Mouse (Mus musculus): ENCODE data around the gene Rheb. TPM values are rescaled to one million over a fixed set of nuclear protein-coding genes. Genes with fewer than 3 reads are reported as not detected.

Gene Rheb
- polyA plus RNA-seq, 1 experiment from 2014 or later: 252 TPM

- peaks cover 20% of the 10 kb centered on the region for H3K36me3 ChIP-seq (ENCODE audit: insufficient read depth, low read length)
These were observed 40.4 kb downstream of the Rheb start for GRCm38 (mm10) chr5:24801841-24802624.

GRCm38 (mm10) chr5:24800416-24800815 is 42.0 kb downstream of the Rheb start:
- Histone ChIP-seq H3K36me3 (ENCODE audit: insufficient read depth, low read length) (peaks cover 8% of the 10 kb centered on the region), H3K9me3 (replicated peaks; ENCODE audit: low read length) (no peaks in the 10 kb centered on the region), H3K4me3 (replicated peaks; ENCODE audit: low read depth, low read length) (no peak overlapping the region), H3K9ac (ENCODE audit: low read depth, low read length) (no peak overlapping the region), H3K27ac (no peak overlapping the region), H3K4me1 (replicated peaks; ENCODE audit: insufficient read depth, low read length) (no peaks in the 10 kb centered on the region), H3K27me3 (ENCODE audit: insufficient read depth, low read length) (no peaks in the 10 kb centered on the region), H3K4me2 (ENCODE audit: low read length) (no peak overlapping the region)
- DNase-seq (ENCODE audit: low spot score) (peak; percentile 36), ATAC-seq (replicated peaks; ENCODE audit: low FRiP score, low read depth) (no peak)
- peak; percentile 68 for TF ChIP-seq CTCF (IDR thresholded peaks at IDR 0.05; ENCODE audit: low read depth)

More at GRCm38 (mm10) chr5:24801841-24802624, 40.4 kb downstream of the Rheb start:
- no peak for ATAC-seq (replicated peaks; ENCODE audit: low FRiP score, low read depth)
- Histone ChIP-seq H3K9ac (ENCODE audit: low read depth, low read length) (no peak overlapping the region), H3K27me3 (ENCODE audit: insufficient read depth, low read length) (no peaks in the 10 kb centered on the region), H3K4me2 (ENCODE audit: low read length) (no peak overlapping the region), H3K9me3 (replicated peaks; ENCODE audit: low read length) (no peaks in the 10 kb centered on the region), H3K4me3 (replicated peaks; ENCODE audit: low read depth, low read length) (no peak overlapping the region), H3K27ac (no peak overlapping the region), H3K4me1 (replicated peaks; ENCODE audit: insufficient read depth, low read length) (no peaks in the 10 kb centered on the region)
- 38% methylated on average over 6 of the region's 6 CpGs for WGBS
- no peak for DNase-seq (ENCODE audit: low spot score)
- TF ChIP-seq CTCF (IDR thresholded peaks at IDR 0.05; ENCODE audit: low read depth): no peak

GRCm38 (mm10) chr5:24798639-24799038 is 43.8 kb downstream of the Rheb start:
- no peak for TF ChIP-seq CTCF (IDR thresholded peaks at IDR 0.05; ENCODE audit: low read depth)
- no peak for ATAC-seq (replicated peaks; ENCODE audit: low FRiP score, low read depth)
- WGBS: 52% methylated on average over 10 of the region's 10 CpGs

DNA sequence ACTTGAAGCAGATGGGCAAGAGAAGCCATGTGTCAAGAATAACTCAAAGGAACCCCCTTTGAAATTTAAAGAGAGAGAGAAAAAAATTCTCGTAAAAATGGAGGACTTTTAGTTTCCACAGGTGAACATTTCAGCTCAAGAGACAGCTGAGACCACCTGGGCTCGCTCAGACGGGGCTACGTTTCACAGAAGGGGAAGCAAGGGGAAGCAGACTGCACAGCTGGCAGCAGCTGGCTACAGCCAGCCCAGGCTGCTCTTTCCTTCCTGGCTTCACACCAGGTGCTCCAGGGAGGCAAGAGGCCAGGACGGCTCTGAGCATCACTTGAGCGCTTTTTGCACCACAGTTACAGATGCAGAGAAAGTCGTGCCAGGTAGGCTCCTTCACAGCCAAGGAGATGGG is 44.6 kb downstream of the Rheb start:
- Histone ChIP-seq H3K36me3 (ENCODE audit: insufficient read depth, low read length) (no peaks in the 10 kb centered on the region), H3K9ac (ENCODE audit: low read depth, low read length) (no peak overlapping the region), H3K4me3 (replicated peaks; ENCODE audit: low read depth, low read length) (no peak overlapping the region), H3K4me2 (ENCODE audit: low read length) (no peak overlapping the region), H3K27me3 (ENCODE audit: insufficient read depth, low read length) (no peaks in the 10 kb centered on the region), H3K4me1 (replicated peaks; ENCODE audit: insufficient read depth, low read length) (no peaks in the 10 kb centered on the region), H3K9me3 (replicated peaks; ENCODE audit: low read length) (no peaks in the 10 kb centered on the region), H3K27ac (no peak overlapping the region)
- DNase-seq (ENCODE audit: low spot score) (no peak), ATAC-seq (replicated peaks; ENCODE audit: low FRiP score, low read depth) (no peak)
- 35% methylated on average over 7 of the region's 7 CpGs for WGBS
- no peak for TF ChIP-seq CTCF (IDR thresholded peaks at IDR 0.05; ENCODE audit: low read depth)

More at GRCm38 (mm10) chr5:24798639-24799038, 43.8 kb downstream of the Rheb start:
- H3K4me1 ChIP-seq (replicated peaks; ENCODE audit: insufficient read depth, low read length): no peaks in the 10 kb centered on the region
- no peak for DNase-seq (ENCODE audit: low spot score)
- no peaks in the 10 kb centered on the region for H3K9me3 ChIP-seq (replicated peaks; ENCODE audit: low read length)
- no peak overlapping the region for H3K9ac ChIP-seq (ENCODE audit: low read depth, low read length)
- no peaks in the 10 kb centered on the region for H3K27me3 ChIP-seq (ENCODE audit: insufficient read depth, low read length)
- H3K4me2 ChIP-seq (ENCODE audit: low read length): no peak overlapping the region
- no peaks in the 10 kb centered on the region; the same call in 1 of the 2 replicates for H3K36me3 ChIP-seq (ENCODE audit: insufficient read depth, low read length)
- no peak overlapping the region for H3K4me3 ChIP-seq (replicated peaks; ENCODE audit: low read depth, low read length)
- H3K27ac ChIP-seq: no peak overlapping the region

DNA sequence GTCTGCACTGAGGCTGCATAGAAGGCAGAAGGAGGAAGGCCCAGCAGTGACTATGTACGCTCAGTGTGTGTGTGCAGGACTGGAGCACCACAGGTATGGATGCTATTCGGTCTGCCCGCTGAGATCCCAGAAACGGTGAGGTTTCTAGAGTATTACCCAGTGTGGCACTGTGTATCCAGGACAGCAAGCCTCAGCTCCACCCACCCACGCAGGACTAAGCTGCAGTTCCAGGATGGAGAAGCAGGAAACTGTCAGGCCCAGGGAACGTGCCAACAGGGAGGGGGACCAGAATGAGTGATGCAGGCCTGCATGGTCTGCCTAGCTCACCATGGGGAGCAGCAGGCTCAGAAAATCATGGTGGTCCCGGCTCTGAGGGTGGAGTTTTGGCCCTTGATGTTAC is 49.5 kb downstream of the Rheb start:
- no peak overlapping the region for H3K9ac ChIP-seq (ENCODE audit: low read depth, low read length)
- TF ChIP-seq CTCF (IDR thresholded peaks at IDR 0.05; ENCODE audit: low read depth): no peak
- no peak overlapping the region for H3K27ac ChIP-seq
- no peaks in the 10 kb centered on the region for H3K9me3 ChIP-seq (replicated peaks; ENCODE audit: low read length)
- H3K4me1 ChIP-seq (replicated peaks; ENCODE audit: insufficient read depth, low read length): no peaks in the 10 kb centered on the region
- ATAC-seq (replicated peaks; ENCODE audit: low FRiP score, low read depth) (no peak), DNase-seq (ENCODE audit: low spot score) (no peak)
- no peak overlapping the region for H3K4me2 ChIP-seq (ENCODE audit: low read length)
- no peak overlapping the region for H3K4me3 ChIP-seq (replicated peaks; ENCODE audit: low read depth, low read length)
- no peaks in the 10 kb centered on the region for H3K36me3 ChIP-seq (ENCODE audit: insufficient read depth, low read length)
- WGBS: 65% methylated on average over 7 of the region's 7 CpGs
- no peaks in the 10 kb centered on the region for H3K27me3 ChIP-seq (ENCODE audit: insufficient read depth, low read length)

DNA sequence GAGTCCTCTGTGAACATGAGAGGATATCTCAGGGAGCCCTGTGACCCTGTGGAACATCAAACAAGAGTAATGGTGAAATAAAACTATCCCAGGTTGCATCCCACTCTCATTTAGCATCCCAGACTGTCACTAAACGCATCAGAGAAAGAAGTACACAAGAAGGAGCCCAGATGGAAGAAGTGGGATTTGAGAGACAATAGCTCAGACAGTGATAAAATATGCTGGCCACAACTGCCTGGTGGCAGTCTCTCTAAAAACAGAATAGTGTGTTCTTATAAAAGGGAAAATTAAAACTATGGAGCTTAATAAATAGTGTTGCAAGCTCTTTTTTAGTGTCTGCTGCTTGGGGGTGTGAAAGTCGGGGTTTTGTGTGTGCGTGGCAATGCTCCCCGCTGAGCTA is 59.5 kb downstream of the Rheb start:
- no peak overlapping the region for H3K4me3 ChIP-seq (replicated peaks; ENCODE audit: low read depth, low read length)
- no peaks in the 10 kb centered on the region for H3K36me3 ChIP-seq (ENCODE audit: insufficient read depth, low read length)
- TF ChIP-seq CTCF (IDR thresholded peaks at IDR 0.05; ENCODE audit: low read depth): no peak
- 80% methylated on average over 4 of the region's 4 CpGs for WGBS
- no peak overlapping the region for H3K4me2 ChIP-seq (ENCODE audit: low read length)
- H3K4me1 ChIP-seq (replicated peaks; ENCODE audit: insufficient read depth, low read length): no peaks in the 10 kb centered on the region
- no peaks in the 10 kb centered on the region for H3K27me3 ChIP-seq (ENCODE audit: insufficient read depth, low read length)
- no peaks in the 10 kb centered on the region for H3K9me3 ChIP-seq (replicated peaks; ENCODE audit: low read length)
- H3K27ac ChIP-seq: no peak overlapping the region
- DNase-seq (ENCODE audit: low spot score): no peak
- no peak for ATAC-seq (replicated peaks; ENCODE audit: low FRiP score, low read depth)
- no peak overlapping the region for H3K9ac ChIP-seq (ENCODE audit: low read depth, low read length)
